Mouse (Mus musculus) forebrain, postnatal 0 days (tissue): Measurements from ENCODE around the gene Cd247. TPM values are rescaled to one million over a fixed set of nuclear protein-coding genes. Genes with fewer than 3 reads are reported as not detected.

Source experiments
- ATAC-seq: fragments of 200-750 bp; cut with Nextera tagmentation; 2 replicates; pipeline ENCODE4 v1.8.0; 2017; ENCODE audit warnings: mild to moderate bottlenecking, moderate library complexity
- DNase-seq: peaks from one replicate; pipeline ENCODE4 v3.0.0-alpha.2; 2015
- H3K27ac ChIP-seq: fragments of 300-500 bp; sonication (generic); 2 replicates; pipeline ENCODE4 v1.5.1; 2014; ENCODE audit warnings: low read depth, mild to moderate bottlenecking, antibody characterized with exemption, low read length, moderate library complexity, mixed read lengths
- H3K27me3 ChIP-seq: fragments of 300-500 bp; sonication (generic); 2 replicates; pipeline ENCODE4 v1.6.1; 2014; ENCODE audit warnings: mild to moderate bottlenecking, low read length, mixed read lengths; ENCODE audit not compliant: insufficient read depth
- H3K36me3 ChIP-seq: fragments of 300-500 bp; sonication (generic); 2 replicates; pipeline ENCODE4 v1.6.1; 2014; ENCODE audit warnings: mild to moderate bottlenecking, moderate library complexity; ENCODE audit not compliant: insufficient read depth
- H3K4me1 ChIP-seq: fragments of 300-500 bp; sonication (generic); 2 replicates; pipeline ENCODE4 v1.6.1; 2014; ENCODE audit warnings: antibody characterized with exemption; ENCODE audit not compliant: insufficient read depth
- H3K4me2 ChIP-seq: fragments of 300-500 bp; sonication (generic); 2 replicates; pipeline ENCODE4 v1.6.1; 2014; ENCODE audit warnings: low read depth, mild to moderate bottlenecking, moderate library complexity
- H3K4me3 ChIP-seq: fragments of 300-500 bp; sonication (generic); 2 replicates; pipeline ENCODE4 v1.5.1; 2014; ENCODE audit warnings: low read depth, low read length, mixed read lengths
- H3K9ac ChIP-seq: fragments of 300-500 bp; sonication (generic); 2 replicates; pipeline ENCODE4 v1.6.1; 2014; ENCODE audit warnings: mild to moderate bottlenecking
- H3K9me3 ChIP-seq: fragments of 300-500 bp; sonication (generic); 2 replicates; pipeline ENCODE4 v1.6.1; 2016; ENCODE audit warnings: low read length
- CTCF ChIP-seq: sonication (generic); IDR thresholded peaks from 2 replicates; pipeline ENCODE4 v1.5.1; 2016; ENCODE audit warnings: antibody characterized with exemption, control low read depth, low read depth
- WGBS: fragments of 180-500 bp; shearing (Covaris S2); extraction: QIAGEN DNeasy Blood & Tissue Kit; methylation state at CpG from one replicate; pipeline ENCODE4 v1.1.7; 2014; 5-methylcytosine and 5-hydroxymethylcytosine counted together
- polyA plus RNA-seq: library from polyadenylated mRNA; unstranded; fragments of >200 nt; fragmentation: Nextera tagmentation; extraction: Ambion mirVana; gene quantifications from 2 replicates; pipeline ENCODE4 v1.2.1, GENCODE M21; 2015
- total RNA-seq: library from RNA; depleted of rRNA; stranded (reverse); fragments of >200 nt; gene quantifications from 2 replicates; pipeline ENCODE4 v1.2.3, GENCODE M21; 2014

Cd247 gene
- total and polyA plus RNA-seq, 2 experiments from 2014 or later = 0.14 to 0.67 TPM

DNA sequence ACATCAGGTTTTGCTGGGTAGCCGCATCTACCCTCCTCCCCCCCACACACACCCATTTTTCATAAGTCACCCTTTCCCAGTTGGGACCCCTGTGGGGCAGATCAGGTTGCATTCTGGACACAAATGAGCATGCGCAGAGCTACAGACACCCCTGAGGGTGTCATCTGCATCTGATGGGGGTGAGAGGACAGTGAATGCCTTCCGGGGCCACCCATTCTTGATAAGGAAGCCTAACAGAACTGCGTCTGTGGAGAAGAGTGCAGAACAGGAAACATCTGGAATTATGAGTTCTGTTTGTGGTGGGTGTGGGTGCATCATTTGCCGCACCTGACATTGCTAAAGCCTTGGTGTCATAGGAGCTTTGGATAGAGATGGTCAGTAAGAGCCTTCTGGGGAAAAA lies 22.7 kb downstream of the Cd247 start:
- Histone ChIP-seq H3K36me3 (no peaks in the 10 kb centered on the region), H3K4me2 (no peak overlapping the region), H3K27me3 (no peaks in the 10 kb centered on the region; the same call in 1 of the 2 replicates), H3K9me3 (no peaks in the 10 kb centered on the region), H3K9ac (no peak overlapping the region), H3K4me3 (no peak overlapping the region), H3K4me1 (peaks cover 9% of the 10 kb centered on the region), H3K27ac (no peak overlapping the region)
- no peak for TF ChIP-seq CTCF
- 95% methylated on average over 5 of the region's 5 CpGs for WGBS
- ATAC-seq = no peak
- no peak for DNase-seq

- Histone ChIP-seq H3K4me1 (peaks cover 9% of the 10 kb centered on the region), H3K9ac (no peak overlapping the region), H3K4me2 (no peak overlapping the region), H3K27ac (no peak overlapping the region), H3K4me3 (no peak overlapping the region), H3K36me3 (no peaks in the 10 kb centered on the region), H3K9me3 (no peaks in the 10 kb centered on the region), H3K27me3 (no peaks in the 10 kb centered on the region; the same call in 1 of the 2 replicates)
- no peak for TF ChIP-seq CTCF
- DNase-seq (no peak), ATAC-seq (no peak)
- WGBS = 83% methylated on average over 3 of the region's 3 CpGs
Observed at GRCm38 (mm10) chr1:165812775-165813174, 24.3 kb downstream of the Cd247 start.

DNA sequence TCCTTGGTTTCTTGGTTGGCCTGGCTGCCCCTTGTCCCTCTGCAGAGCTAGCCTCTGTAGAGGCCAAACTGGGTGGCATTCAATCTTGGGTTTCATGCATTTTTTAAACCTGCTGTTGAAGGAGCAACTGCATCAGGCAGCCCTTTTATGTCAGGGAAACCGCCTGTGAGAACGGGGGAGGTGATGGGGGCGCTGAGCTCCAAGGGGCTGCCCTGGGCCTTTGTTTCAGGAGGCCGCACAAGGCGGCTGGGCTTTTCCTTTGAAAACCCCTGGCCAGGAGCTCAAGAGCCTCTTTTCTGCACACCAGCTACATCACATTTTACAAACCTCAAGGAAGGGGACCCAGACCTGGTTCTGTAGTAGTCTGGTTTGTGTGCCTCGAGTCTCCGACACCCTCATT lies 25.6 kb downstream of the Cd247 start:
- WGBS = 5% methylated on average over 7 of the region's 7 CpGs
- H3K27me3 ChIP-seq = no peaks in the 10 kb centered on the region; the same call in 1 of the 2 replicates
- H3K4me1 ChIP-seq = peaks cover 9% of the 10 kb centered on the region
- ATAC-seq (peak; percentile 58), DNase-seq (peak; percentile 56)
- no peaks in the 10 kb centered on the region for H3K9me3 ChIP-seq
- H3K4me3 ChIP-seq = no peak overlapping the region
- TF ChIP-seq CTCF = no peak
- no peaks in the 10 kb centered on the region for H3K36me3 ChIP-seq
- H3K4me2 ChIP-seq = no peak overlapping the region; the same call in 1 of the 2 replicates
- no peak overlapping the region for H3K9ac ChIP-seq
- H3K27ac ChIP-seq = peak overlapping the region; percentile 41; the same call in 1 of the 2 replicates

DNA sequence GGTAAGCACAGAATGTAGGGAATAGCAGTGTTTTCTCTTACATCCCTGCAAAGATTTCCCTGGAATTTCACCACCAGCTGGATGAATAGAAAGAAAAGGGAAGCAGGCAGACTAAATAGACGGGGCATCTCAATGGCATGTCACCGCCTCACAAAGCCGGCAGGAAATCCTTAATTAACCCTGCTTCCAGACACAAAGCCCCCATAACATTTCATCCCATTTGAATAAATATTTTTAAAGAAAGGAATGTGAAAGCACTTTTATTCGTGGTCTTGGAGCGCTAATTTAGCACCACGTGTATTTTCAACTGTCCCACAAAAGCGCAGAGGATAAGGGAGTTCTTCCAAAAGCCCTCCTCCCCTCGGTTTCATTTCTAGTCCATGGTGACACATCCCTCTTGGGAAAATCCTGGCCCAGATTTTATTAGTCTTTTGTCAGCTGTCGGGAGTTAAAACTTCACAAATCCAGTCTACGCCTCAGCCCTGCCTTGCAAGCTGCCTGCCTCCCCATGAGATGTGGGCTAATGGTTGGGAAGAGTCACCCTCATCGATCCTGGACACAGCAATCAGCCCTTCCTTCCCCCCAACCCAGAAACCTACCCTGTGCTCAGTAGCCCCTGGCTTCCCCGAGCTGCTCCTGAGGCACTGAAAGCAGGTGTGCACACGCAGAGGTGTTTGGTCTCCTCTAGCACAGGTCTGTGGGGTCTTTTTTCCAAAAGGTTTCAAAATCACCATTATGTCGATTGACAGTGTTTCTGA lies 26.2 kb downstream of the Cd247 start:
- Histone ChIP-seq H3K4me1 (peaks cover 9% of the 10 kb centered on the region), H3K36me3 (no peaks in the 10 kb centered on the region), H3K4me3 (no peak overlapping the region), H3K4me2 (peak overlapping the region; percentile 17), H3K27ac (peak overlapping the region; percentile 40; the same call in 1 of the 2 replicates), H3K27me3 (no peaks in the 10 kb centered on the region; the same call in 1 of the 2 replicates), H3K9me3 (no peaks in the 10 kb centered on the region), H3K9ac (no peak overlapping the region)
- 9% methylated on average over 14 of the region's 14 CpGs for WGBS
- ATAC-seq = peak; percentile 70
- DNase-seq = peak; percentile 52
- no peak for TF ChIP-seq CTCF

DNA sequence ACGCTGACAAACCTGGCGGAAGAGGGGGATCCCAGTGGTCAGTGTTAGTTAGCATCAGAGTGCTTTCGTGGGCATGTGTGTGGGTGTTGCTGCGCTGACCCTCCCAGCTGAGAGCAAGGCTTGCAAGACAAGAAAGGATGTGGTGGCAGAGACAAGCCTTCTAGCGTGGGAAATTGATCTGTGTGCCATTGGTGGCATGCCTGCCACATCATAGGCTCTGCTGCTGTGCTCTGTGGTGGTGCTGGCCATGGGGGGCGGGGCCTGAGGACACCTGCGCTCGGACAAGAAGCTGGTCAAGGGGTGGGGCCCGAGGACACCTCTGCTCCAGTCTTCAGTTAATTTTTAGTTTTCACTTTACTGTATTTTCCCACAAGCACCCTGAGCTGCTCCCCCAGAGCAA lies 27.9 kb downstream of the Cd247 start:
- ATAC-seq (no peak), DNase-seq (no peak)

DNA sequence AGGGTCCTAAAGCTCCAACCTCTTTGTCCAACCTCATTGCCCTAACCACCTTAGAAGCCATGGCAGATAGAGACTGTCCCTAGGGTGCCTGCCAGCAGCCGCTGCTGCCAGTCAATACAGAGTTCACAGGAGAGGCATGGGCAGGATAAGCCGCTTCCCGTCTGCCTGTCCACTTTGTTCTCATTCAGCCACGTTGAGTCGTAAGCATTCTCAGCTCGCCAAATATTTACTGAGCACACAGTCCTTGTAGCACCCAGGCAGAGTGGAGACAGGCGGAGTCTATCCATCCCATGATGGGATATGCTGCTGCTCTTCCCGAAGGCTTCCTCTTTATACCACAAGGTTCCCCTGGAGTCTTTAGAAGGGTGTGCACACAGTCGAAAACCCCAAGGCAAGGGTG lies 28.8 kb downstream of the Cd247 start:
- no peaks in the 10 kb centered on the region for H3K36me3 ChIP-seq
- TF ChIP-seq CTCF = no peak
- H3K4me3 ChIP-seq = no peak overlapping the region
- no peak overlapping the region for H3K4me2 ChIP-seq
- no peak overlapping the region for H3K9ac ChIP-seq
- ATAC-seq = no peak
- no peaks in the 10 kb centered on the region; the same call in 1 of the 2 replicates for H3K27me3 ChIP-seq
- no peaks in the 10 kb centered on the region for H3K9me3 ChIP-seq
- WGBS = 51% methylated on average over 9 of the region's 9 CpGs
- no peak overlapping the region for H3K27ac ChIP-seq
- no peak for DNase-seq
- peaks cover 9% of the 10 kb centered on the region for H3K4me1 ChIP-seq

More for the DNA sequence above, 27.9 kb downstream of the Cd247 start:
- WGBS = 88% methylated on average over 9 of the region's 9 CpGs
- H3K4me1 ChIP-seq = peaks cover 9% of the 10 kb centered on the region
- no peak overlapping the region for H3K27ac ChIP-seq
- no peaks in the 10 kb centered on the region; the same call in 1 of the 2 replicates for H3K27me3 ChIP-seq
- H3K4me2 ChIP-seq = no peak overlapping the region
- no peak overlapping the region for H3K4me3 ChIP-seq
- no peak overlapping the region for H3K9ac ChIP-seq
- no peaks in the 10 kb centered on the region for H3K9me3 ChIP-seq
- no peak for TF ChIP-seq CTCF
- no peaks in the 10 kb centered on the region for H3K36me3 ChIP-seq

- no peak overlapping the region for H3K27ac ChIP-seq
- H3K4me2 ChIP-seq = no peak overlapping the region
- TF ChIP-seq CTCF = no peak
- 47% methylated on average over 8 of the region's 8 CpGs for WGBS
- no peak overlapping the region for H3K4me3 ChIP-seq
- H3K27me3 ChIP-seq = no peaks in the 10 kb centered on the region; the same call in 1 of the 2 replicates
- ATAC-seq = peak; percentile 28; the same call in 1 of the 2 replicates
- no peak overlapping the region for H3K9ac ChIP-seq
- H3K36me3 ChIP-seq = no peaks in the 10 kb centered on the region
- peaks cover 9% of the 10 kb centered on the region for H3K4me1 ChIP-seq
- no peak for DNase-seq
- H3K9me3 ChIP-seq = no peaks in the 10 kb centered on the region
Observed at GRCm38 (mm10) chr1:165818145-165818860, 29.8 kb downstream of the Cd247 start.
